Mouse (Mus musculus): ENCODE results near the gene Slc39a7.
"Not testable (repeated sequence)": the region's sequence is repeated elsewhere in the genome, so short reads cannot be mapped to it uniquely, and the experiment has no call there.

DNA sequence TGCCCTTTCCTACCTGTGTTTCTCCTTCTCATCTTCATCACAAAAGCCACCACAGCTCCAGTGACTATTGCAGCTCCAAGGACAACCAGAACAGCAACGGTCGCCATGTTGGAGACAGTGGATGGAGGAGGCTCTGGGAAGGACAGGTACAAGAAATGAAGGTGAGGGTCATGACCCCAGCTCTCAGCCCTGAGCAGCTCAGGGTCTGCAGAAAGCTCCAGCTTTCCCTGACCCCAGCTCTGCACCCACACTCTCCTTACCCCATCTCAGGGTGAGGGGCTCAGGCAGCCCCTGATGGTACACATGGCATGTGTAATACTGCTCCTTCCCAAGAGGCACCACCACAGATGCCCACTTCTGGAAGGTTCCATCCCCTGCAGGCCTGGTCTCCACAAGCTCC, 34.5 kb downstream of the Slc39a7 start:
- not testable (repeated sequence) for TF ChIP-seq CTCF, EP300 (IDR thresholded peaks at IDR 0.05; ENCODE audit: low read depth)
